Mouse (Mus musculus) liver, postnatal 0 days (tissue): ENCODE data around the gene Dcaf11. TPM values are rescaled to one million over a fixed set of nuclear protein-coding genes. Genes with fewer than 3 reads are reported as not detected.

Source experiments
- ATAC-seq: fragments of 200-750 bp; cut with Nextera tagmentation; 2 replicates; pipeline ENCODE4 v1.8.0; 2017; ENCODE audit warnings: mild to moderate bottlenecking, moderate library complexity
- DNase-seq: peaks from one replicate; pipeline ENCODE4 v3.0.0-alpha.2; 2016
- H3K27ac ChIP-seq: fragments of 300-500 bp; sonication (generic); 2 replicates; pipeline ENCODE4 v1.5.1; 2014; ENCODE audit warnings: antibody characterized with exemption, moderate library complexity, mild to moderate bottlenecking, low read depth
- H3K27me3 ChIP-seq: fragments of 300-500 bp; sonication (generic); 2 replicates; pipeline ENCODE4 v1.6.1; 2014; ENCODE audit warnings: low read length, control low read depth, mixed read lengths; ENCODE audit not compliant: insufficient read depth
- H3K36me3 ChIP-seq: fragments of 300-500 bp; sonication (generic); replicated peaks from 2 replicates; pipeline ENCODE4 v1.6.1; 2014; ENCODE audit warnings: mild to moderate bottlenecking, control low read depth, low read length, moderate library complexity, mixed read lengths; ENCODE audit not compliant: insufficient read depth
- H3K4me1 ChIP-seq: fragments of 300-500 bp; sonication (generic); 2 replicates; pipeline ENCODE4 v1.6.1; 2014; ENCODE audit warnings: antibody characterized with exemption, mild to moderate bottlenecking, control low read depth; ENCODE audit not compliant: insufficient read depth
- H3K4me2 ChIP-seq: fragments of 300-500 bp; sonication (generic); 2 replicates; pipeline ENCODE4 v1.6.1; 2014; ENCODE audit warnings: low read depth, mild to moderate bottlenecking, low read length, moderate library complexity, mixed read lengths
- H3K4me3 ChIP-seq: fragments of 300-500 bp; sonication (generic); 2 replicates; pipeline ENCODE4 v1.5.1; 2014; ENCODE audit warnings: low read depth, low read length
- H3K9ac ChIP-seq: fragments of 300-500 bp; sonication (generic); replicated peaks from 2 replicates; pipeline ENCODE4 v1.6.1; 2014; ENCODE audit warnings: mild to moderate bottlenecking, moderate library complexity
- H3K9me3 ChIP-seq: fragments of 300-500 bp; sonication (generic); 2 replicates; pipeline ENCODE4 v1.6.1; 2016; ENCODE audit warnings: mild to moderate bottlenecking, control low read depth, low read length, mixed read lengths
- CTCF ChIP-seq: sonication (generic); IDR thresholded peaks from 2 replicates; pipeline ENCODE4 v1.5.1; 2016; ENCODE audit warnings: antibody characterized with exemption, low read depth
- EP300 ChIP-seq: IDR thresholded peaks from 2 replicates; pipeline ENCODE4 v1.6.1; 2016; ENCODE audit warnings: antibody characterized with exemption, low read depth, mild to moderate bottlenecking
- WGBS: fragments of 180-500 bp; shearing (Covaris S2); extraction: QIAGEN DNeasy Blood & Tissue Kit; methylation state at CpG from one replicate; pipeline ENCODE4 v1.1.7; 2014; ENCODE audit not compliant: insufficient replicate concordance; 5-methylcytosine and 5-hydroxymethylcytosine counted together
- polyA plus RNA-seq: library from polyadenylated mRNA; unstranded; fragments of >200 nt; fragmentation: Nextera tagmentation; extraction: Ambion mirVana; gene quantifications from 2 replicates; pipeline ENCODE4 v1.2.1, GENCODE M21; 2015

Gene Dcaf11
- polyA plus RNA-seq, 1 experiment from 2014 or later, result 59.9 TPM

DNA sequence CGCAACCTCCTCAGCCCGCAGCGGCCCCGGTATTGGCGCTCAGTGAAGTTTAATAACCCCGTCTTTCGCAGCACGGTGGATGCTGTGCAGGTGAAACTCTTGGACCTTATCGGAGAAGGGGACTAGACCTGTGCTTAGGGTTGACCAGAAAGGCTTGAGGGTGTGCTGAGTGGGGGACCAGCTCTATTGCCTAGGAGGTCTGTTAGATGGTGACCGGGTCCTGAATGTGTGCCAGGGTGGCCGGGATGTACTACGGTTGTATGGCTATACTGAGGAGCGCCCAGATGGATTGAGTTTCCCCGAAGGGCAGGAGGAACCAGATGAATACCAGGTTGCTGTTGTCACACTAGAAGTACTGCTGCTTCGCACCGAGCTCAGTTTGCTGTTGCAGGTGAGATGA lies 32.4 kb downstream of the Dcaf11 start:
- peak overlapping the region; percentile 97 for H3K4me3 ChIP-seq
- TF ChIP-seq EP300 (no peak), CTCF (no peak)
- ATAC-seq (no peak), DNase-seq (peak; percentile 33)
- peak overlapping the region; percentile 92 for H3K4me2 ChIP-seq
- no peaks in the 10 kb centered on the region for H3K9me3 ChIP-seq
- H3K27me3 ChIP-seq, result no peaks in the 10 kb centered on the region
- H3K27ac ChIP-seq, result peak overlapping the region; percentile 97
- WGBS, result 3% methylated on average over 16 of the region's 16 CpGs
- H3K36me3 ChIP-seq, result peaks cover 42% of the 10 kb centered on the region
- H3K4me1 ChIP-seq, result peaks cover 20% of the 10 kb centered on the region
- peak overlapping the region; percentile 94 for H3K9ac ChIP-seq

DNA sequence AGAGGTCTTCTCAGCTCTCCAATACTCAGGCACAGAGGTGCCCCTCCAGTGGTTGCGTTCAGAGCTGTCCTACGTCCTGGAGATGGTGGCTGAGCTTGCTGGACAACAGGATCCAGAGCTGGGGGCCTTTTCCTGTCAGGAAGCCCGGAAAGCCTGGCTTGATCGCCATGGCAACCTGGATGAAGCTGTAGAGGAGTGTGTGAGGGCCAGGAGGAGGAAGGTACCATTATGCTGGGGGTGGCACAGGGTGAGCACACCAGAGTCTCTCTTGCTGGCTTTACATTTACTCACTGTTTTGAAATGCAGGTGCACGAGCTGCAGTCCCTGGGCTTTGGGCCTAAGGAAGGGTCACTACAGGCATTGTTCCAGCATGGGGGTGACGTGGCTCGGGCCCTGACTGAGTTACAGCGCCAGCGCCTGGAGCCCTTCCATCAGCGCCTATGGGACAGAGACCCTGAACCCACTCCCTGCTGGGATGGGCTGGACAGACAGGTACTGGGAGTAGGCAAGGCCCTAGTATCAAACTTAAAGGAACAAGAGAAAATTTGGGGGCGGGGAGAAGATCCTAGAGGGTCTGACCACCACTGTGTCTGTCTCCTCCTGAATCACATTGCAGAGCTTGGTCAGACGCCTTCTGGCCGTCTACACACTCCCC lies 36.4 kb downstream of the Dcaf11 start:
- no peaks in the 10 kb centered on the region for H3K27me3 ChIP-seq
- H3K4me1 ChIP-seq, result peaks cover 9% of the 10 kb centered on the region
- H3K36me3 ChIP-seq, result peaks cover 64% of the 10 kb centered on the region
- no peak for DNase-seq
- H3K9me3 ChIP-seq, result no peaks in the 10 kb centered on the region
- H3K27ac ChIP-seq, result no peak overlapping the region
- H3K9ac ChIP-seq, result no peak overlapping the region
- H3K4me2 ChIP-seq, result no peak overlapping the region
- no peak for ATAC-seq
- no peak for TF ChIP-seq EP300
- no peak for TF ChIP-seq CTCF
- H3K4me3 ChIP-seq, result no peak overlapping the region
- WGBS, result 83% methylated on average over 13 of the region's 13 CpGs

DNA sequence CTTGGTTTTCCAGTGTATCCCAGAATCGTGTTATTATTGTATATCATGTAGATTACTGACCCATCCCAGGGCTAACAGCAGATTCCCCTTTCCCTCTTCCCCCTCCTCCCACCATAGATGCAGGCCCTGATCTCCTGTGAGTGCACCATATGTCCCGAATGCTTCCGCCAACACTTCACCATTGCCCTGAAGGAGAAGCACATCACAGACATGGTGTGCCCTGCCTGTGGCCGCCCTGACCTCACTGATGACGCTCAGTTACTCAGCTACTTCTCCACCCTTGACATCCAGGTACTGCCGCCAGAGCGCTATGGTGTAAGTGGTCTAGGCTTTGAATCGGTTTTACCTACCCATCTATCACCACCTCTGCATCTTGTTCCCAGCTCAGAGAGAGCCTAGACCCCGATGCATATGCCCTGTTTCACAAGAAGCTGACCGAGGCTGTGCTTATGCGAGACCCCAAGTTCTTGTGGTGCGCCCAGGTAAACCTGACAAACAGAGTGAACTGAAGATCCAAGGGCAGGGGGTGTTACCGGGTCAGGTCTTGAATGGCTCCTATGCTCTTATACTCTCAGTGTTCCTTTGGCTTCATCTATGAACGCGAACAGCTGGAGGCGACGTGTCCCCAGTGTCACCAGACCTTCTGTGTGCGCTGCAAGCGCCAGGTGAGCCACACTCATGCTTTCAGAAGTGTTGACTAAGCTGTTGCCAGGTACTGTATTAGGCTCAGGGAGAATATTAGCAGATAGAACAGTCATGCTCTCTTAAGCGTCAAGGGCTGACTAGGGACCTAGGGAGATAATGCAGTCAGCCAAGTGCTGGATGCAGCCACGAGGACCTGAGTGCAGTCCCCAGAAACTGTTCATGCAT lies 39.0 kb downstream of the Dcaf11 start:
- H3K9me3 ChIP-seq, result no peaks in the 10 kb centered on the region
- no peak overlapping the region for H3K9ac ChIP-seq
- no peaks in the 10 kb centered on the region for H3K27me3 ChIP-seq
- H3K4me3 ChIP-seq, result no peak overlapping the region
- H3K36me3 ChIP-seq, result peaks cover 87% of the 10 kb centered on the region
- H3K4me1 ChIP-seq, result peaks cover 13% of the 10 kb centered on the region; the same call in 1 of the 2 replicates
- DNase-seq (no peak), ATAC-seq (no peak)
- TF ChIP-seq CTCF, result no peak
- no peak for TF ChIP-seq EP300
- H3K4me2 ChIP-seq, result no peak overlapping the region
- WGBS, result 92% methylated on average over 21 of the region's 21 CpGs
- no peak overlapping the region for H3K27ac ChIP-seq

DNA sequence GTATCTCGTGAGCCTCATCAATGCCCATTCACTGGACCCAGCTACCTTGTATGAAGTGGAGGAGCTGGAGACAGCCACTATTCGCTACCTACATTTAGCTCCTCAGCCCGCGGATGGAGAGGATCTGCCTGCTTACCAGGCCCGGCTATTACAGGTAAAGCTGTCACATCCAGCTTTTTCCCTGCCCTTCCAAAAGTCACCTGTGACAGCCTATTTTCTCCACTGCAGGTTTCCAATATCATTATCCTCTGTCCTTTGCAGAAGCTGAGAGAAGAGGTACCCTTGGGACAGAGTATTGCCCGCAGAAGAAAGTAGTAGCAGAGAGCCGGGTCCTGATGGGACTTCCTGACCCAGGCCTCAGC lies 43.4 kb downstream of the Dcaf11 start, which contains the start of gene Irf9:
Irf9 (plus strand) TSS at position 301 of the 362 bp plus-strand sequence.
- no peaks in the 10 kb centered on the region for H3K27me3 ChIP-seq
- peak within 1 kb of the TSS; percentile 78 for H3K4me3 ChIP-seq
- TF ChIP-seq CTCF (no peak), EP300 (no peak)
- peak within 1 kb of the TSS; percentile 75 for H3K4me2 ChIP-seq
- H3K27ac ChIP-seq, result peak within 1 kb of the TSS; percentile 99
- WGBS, result 67% methylated on average over 7 of the region's 7 CpGs
- H3K9me3 ChIP-seq, result no peaks in the 10 kb centered on the region
- ATAC-seq (no peak), DNase-seq (no peak)
- H3K4me1 ChIP-seq, result peaks cover 36% of the 10 kb centered on the region
- peaks cover 80% of the 10 kb centered on the region for H3K36me3 ChIP-seq
- peak within 1 kb of the TSS; percentile 96 for H3K9ac ChIP-seq

DNA sequence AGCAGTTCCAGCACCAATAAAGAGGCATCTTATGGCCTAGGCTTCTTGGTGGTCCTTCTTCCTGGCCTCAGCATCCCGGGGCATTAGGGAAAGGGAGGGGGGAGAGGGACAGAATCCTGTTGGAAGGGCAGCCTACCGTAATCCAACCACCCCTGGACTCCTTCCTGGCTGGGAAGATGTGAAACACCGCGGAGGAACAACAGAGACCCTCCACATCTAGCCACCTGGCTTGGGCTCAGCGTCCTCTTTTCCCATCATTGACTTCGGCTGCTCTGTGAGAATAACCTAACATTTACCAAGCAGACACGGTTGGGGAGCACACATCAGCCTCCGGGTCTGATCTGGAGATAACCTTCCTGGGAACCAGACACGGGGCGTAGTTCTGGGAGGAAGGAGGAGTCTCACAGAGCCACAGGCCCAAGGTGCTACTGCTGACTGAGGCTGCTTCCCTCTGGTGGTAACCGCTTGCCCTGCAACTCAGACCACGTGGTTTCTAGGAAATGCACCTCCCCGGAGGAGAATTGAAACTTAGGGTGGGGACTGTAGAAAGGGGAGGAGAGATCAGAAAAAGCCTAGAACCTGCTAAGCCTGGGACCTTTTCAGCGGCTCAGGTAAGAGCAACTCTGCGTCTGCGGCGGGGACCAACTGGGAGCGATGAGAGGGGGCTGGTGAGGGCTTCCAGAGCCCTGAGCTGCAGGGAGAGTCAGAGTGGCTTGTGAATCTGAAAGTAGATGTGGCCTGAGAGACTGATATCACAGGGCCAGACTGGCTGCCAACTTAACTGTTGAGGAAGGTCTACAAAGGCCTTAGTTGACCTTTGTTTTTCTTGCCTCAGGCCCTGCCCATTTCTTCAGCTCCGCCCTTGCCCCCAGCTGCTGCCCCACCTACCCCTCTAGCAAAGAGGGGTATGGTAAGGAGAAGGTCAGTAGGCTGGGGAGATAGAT lies 44.1 kb downstream of the Dcaf11 start:
- peak overlapping the region; percentile 78 for H3K4me3 ChIP-seq
- peak overlapping the region; percentile 99 for H3K27ac ChIP-seq
- no peaks in the 10 kb centered on the region for H3K9me3 ChIP-seq
- H3K9ac ChIP-seq, result peak overlapping the region; percentile 96
- H3K36me3 ChIP-seq, result peaks cover 80% of the 10 kb centered on the region
- peaks cover 36% of the 10 kb centered on the region for H3K4me1 ChIP-seq
- ATAC-seq (peak; percentile 96), DNase-seq (peak; percentile 95)
- H3K27me3 ChIP-seq, result no peaks in the 10 kb centered on the region
- WGBS, result 8% methylated on average over 19 of the region's 19 CpGs
- peak overlapping the region; percentile 75 for H3K4me2 ChIP-seq
- peak; percentile 88; the same call in 1 of the 2 replicates for TF ChIP-seq EP300
- TF ChIP-seq CTCF, result peak; percentile 99
